Mouse (Mus musculus) frontal cortex, postnatal 10 days (tissue): ENCODE results near the gene Zfp804b.
A peak's percentile ranks its signal among the peaks of the same experiment; 100 is the strongest.
"Not testable (repeated sequence)": the region's sequence is repeated elsewhere in the genome, so short reads cannot be mapped to it uniquely, and the experiment has no call there.

Experiments used
- DNase-seq, 2 experiments: peaks; one replicate each; pipeline ENCODE4 v3.0.0; 2022; ENCODE audit warnings: low spot score in 2 of 2, mixed read lengths in 1 of 2

Zfp804b gene

GRCm38 (mm10) chr5:7344145-7345010 is at the start of gene Zfp804b:
TSS of gene Zfp804b (minus strand) at chr5:7344756.
- peak in 1 of 2 experiments; percentile 32 for DNase-seq

GRCm38 (mm10) chr5:7364616-7365015 is 20.1 kb upstream of the Zfp804b start:
- DNase-seq, result not testable (repeated sequence)

- DNase-seq, result no peak
Observed at GRCm38 (mm10) chr5:7345011-7345389, 444 bp upstream of the Zfp804b start.

- DNase-seq, result no peak
Observed at GRCm38 (mm10) chr5:7325594-7325993, 19.0 kb downstream of the Zfp804b start.

- DNase-seq, result no peak
Observed at GRCm38 (mm10) chr5:7303819-7304218, 40.7 kb downstream of the Zfp804b start, which contains the start of gene Tex47. TSS of gene Tex47 (plus strand) at chr5:7304119.

- DNase-seq, result no peak
Observed at GRCm38 (mm10) chr5:7302969-7303368, 41.6 kb downstream of the Zfp804b start.

GRCm38 (mm10) chr5:7284336-7284735 is 60.2 kb downstream of the Zfp804b start:
- no peak for DNase-seq

- DNase-seq, result no peak
Observed at GRCm38 (mm10) chr5:7276659-7277455, 67.7 kb downstream of the Zfp804b start.

GRCm38 (mm10) chr5:7177589-7177988 is 167.0 kb downstream of the Zfp804b start:
- no peak for DNase-seq

- DNase-seq, result no peak
Observed at GRCm38 (mm10) chr5:7139658-7140057, 204.9 kb downstream of the Zfp804b start.

GRCm38 (mm10) chr5:7102387-7102786 is 242.2 kb downstream of the Zfp804b start:
- DNase-seq, result no peak

GRCm38 (mm10) chr5:7073936-7074631 is 270.5 kb downstream of the Zfp804b start:
- DNase-seq, result no peak

GRCm38 (mm10) chr5:7007468-7007867 is 337.1 kb downstream of the Zfp804b start:
- no peak for DNase-seq

GRCm38 (mm10) chr5:6983993-6984392 is 360.6 kb downstream of the Zfp804b start:
- DNase-seq, result no peak

GRCm38 (mm10) chr5:6934837-6935236 is 409.7 kb downstream of the Zfp804b start:
- DNase-seq, result no peak

GRCm38 (mm10) chr5:6911290-6911689 is 433.3 kb downstream of the Zfp804b start:
- no peak for DNase-seq

GRCm38 (mm10) chr5:6881396-6881795 is 463.2 kb downstream of the Zfp804b start:
- no peak for DNase-seq

GRCm38 (mm10) chr5:6871566-6871965 is 473.0 kb downstream of the Zfp804b start:
- DNase-seq, result no peak

- DNase-seq, result no peak
Observed at GRCm38 (mm10) chr5:6870970-6871369, 473.6 kb downstream of the Zfp804b start.

- no peak for DNase-seq
Observed at GRCm38 (mm10) chr5:6795396-6795795, 549.2 kb downstream of the Zfp804b start.

GRCm38 (mm10) chr5:6769357-6769892 is 575.1 kb downstream of the Zfp804b start:
- no peak for DNase-seq
